Mouse (Mus musculus) small intestine, adult 2 months (tissue): ENCODE data around the gene Mpo.

ENCODE experiments used
- CTCF ChIP-seq: fragments of 200-500 bp; IDR thresholded peaks from 2 replicates; pipeline ENCODE4 v1.5.1; 2012; ENCODE audit warnings: low read depth, mild to moderate bottlenecking, control low read depth, inconsistent platforms, low read length, moderate library complexity, mixed read lengths; ENCODE audit not compliant: insufficient replicate concordance, insufficient read length; ENCODE audit errors: extremely low read depth
- POLR2A ChIP-seq: fragments of 200-500 bp; IDR thresholded peaks from 2 replicates; pipeline ENCODE4 v1.6.1; 2012; ENCODE audit warnings: low read depth, mild to moderate bottlenecking, control low read depth, inconsistent platforms, low read length, moderate library complexity

DNA sequence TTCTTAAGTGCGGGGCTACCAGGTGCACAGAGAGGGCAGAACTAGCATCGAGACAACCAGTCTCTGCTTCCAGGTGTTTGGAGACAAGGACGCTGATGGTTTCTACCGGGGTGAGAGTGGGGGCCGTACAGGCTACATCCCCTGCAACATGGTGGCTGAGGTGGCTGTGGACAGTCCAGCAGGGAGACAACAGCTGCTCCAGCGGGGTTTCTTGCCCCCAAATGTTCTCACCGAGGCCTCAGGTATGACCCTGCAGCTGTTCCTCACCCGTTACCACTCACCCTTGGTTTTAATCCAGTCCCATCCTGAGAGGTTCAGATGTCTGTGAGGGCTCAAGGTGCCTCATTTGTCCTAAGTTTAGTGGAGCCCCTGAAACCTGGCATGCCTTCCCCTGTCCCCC lies 13.3 kb upstream of the Mpo start:
- TF ChIP-seq CTCF (no peak), POLR2A (no peak)
